Mouse (Mus musculus) forebrain, embryonic 16.5 days (tissue): ENCODE measurements around the gene Farp1. TPM values are rescaled to one million over a fixed set of nuclear protein-coding genes. Genes with fewer than 3 reads are reported as not detected.

Source experiments
- ATAC-seq: fragments of 200-750 bp; cut with Nextera tagmentation; 2 replicates; pipeline ENCODE4 v1.8.0; 2017; ENCODE audit warnings: mild to moderate bottlenecking, moderate library complexity
- H3K27ac ChIP-seq: fragments of 300-500 bp; sonication (generic); 2 replicates; pipeline ENCODE4 v1.5.1; 2014; ENCODE audit warnings: low read length, control low read depth
- H3K27me3 ChIP-seq: fragments of 300-500 bp; sonication (generic); replicated peaks from 2 replicates; pipeline ENCODE4 v1.6.1; 2014; ENCODE audit warnings: low read length; ENCODE audit not compliant: control insufficient read depth, insufficient read depth
- H3K36me3 ChIP-seq: fragments of 300-500 bp; sonication (generic); 2 replicates; pipeline ENCODE4 v1.6.1; 2014; ENCODE audit not compliant: control insufficient read depth, insufficient read depth
- H3K4me1 ChIP-seq: fragments of 300-500 bp; sonication (generic); replicated peaks from 2 replicates; pipeline ENCODE4 v1.6.1; 2014; ENCODE audit warnings: low read length; ENCODE audit not compliant: control insufficient read depth, insufficient read depth
- H3K4me2 ChIP-seq: fragments of 300-500 bp; sonication (generic); 2 replicates; pipeline ENCODE4 v1.6.1; 2014; ENCODE audit warnings: mild to moderate bottlenecking, low read length, control low read depth
- H3K4me3 ChIP-seq: fragments of 300-500 bp; sonication (generic); replicated peaks from 2 replicates; pipeline ENCODE4 v1.5.1; 2014; ENCODE audit warnings: mild to moderate bottlenecking, low read length, control low read depth
- H3K9ac ChIP-seq: fragments of 300-500 bp; sonication (generic); replicated peaks from 2 replicates; pipeline ENCODE4 v1.6.1; 2014; ENCODE audit warnings: low read depth, low read length, control low read depth
- H3K9me3 ChIP-seq: fragments of 300-500 bp; sonication (generic); 2 replicates; pipeline ENCODE4 v1.6.1; 2016; ENCODE audit warnings: low read length; ENCODE audit not compliant: control insufficient read depth
- WGBS: fragments of 180-500 bp; shearing (Covaris S2); extraction: QIAGEN DNeasy Blood & Tissue Kit; methylation state at CpG from one replicate; pipeline ENCODE4 v1.1.7; 2014; 5-methylcytosine and 5-hydroxymethylcytosine counted together
- polyA plus RNA-seq: library from polyadenylated mRNA; unstranded; fragments of >200 nt; fragmentation: Nextera tagmentation; extraction: Ambion mirVana; gene quantifications from 2 replicates; pipeline ENCODE4 v1.2.1, GENCODE M21; 2015

Gene Farp1
- polyA plus RNA-seq, 1 experiment from 2014 or later: 43.6 TPM

GRCm38 (mm10) chr14:121097640-121098435 lies 62.8 kb downstream of the Farp1 start:
- no peak overlapping the region for H3K4me3 ChIP-seq
- peaks cover 5% of the 10 kb centered on the region for H3K4me1 ChIP-seq
- H3K27me3 ChIP-seq: no peaks in the 10 kb centered on the region
- no peak for ATAC-seq
- 90% methylated on average over 12 of the region's 12 CpGs for WGBS
- H3K36me3 ChIP-seq: no peaks in the 10 kb centered on the region
- H3K9me3 ChIP-seq: no peaks in the 10 kb centered on the region
- H3K4me2 ChIP-seq: no peak overlapping the region
- no peak overlapping the region for H3K9ac ChIP-seq
- no peak overlapping the region for H3K27ac ChIP-seq

GRCm38 (mm10) chr14:121099120-121099519 lies 64.1 kb downstream of the Farp1 start:
- Histone ChIP-seq H3K27me3 (no peaks in the 10 kb centered on the region), H3K27ac (no peak overlapping the region), H3K4me3 (no peak overlapping the region), H3K9me3 (no peaks in the 10 kb centered on the region), H3K4me1 (peaks cover 10% of the 10 kb centered on the region), H3K9ac (no peak overlapping the region), H3K36me3 (no peaks in the 10 kb centered on the region), H3K4me2 (no peak overlapping the region)
- ATAC-seq: no peak
- WGBS: 88% methylated on average over 8 of the region's 8 CpGs

GRCm38 (mm10) chr14:121099876-121100275 lies 64.9 kb downstream of the Farp1 start:
- Histone ChIP-seq H3K4me2 (no peak overlapping the region), H3K27me3 (no peaks in the 10 kb centered on the region), H3K4me3 (no peak overlapping the region), H3K36me3 (no peaks in the 10 kb centered on the region), H3K4me1 (peaks cover 10% of the 10 kb centered on the region), H3K9ac (no peak overlapping the region), H3K27ac (no peak overlapping the region), H3K9me3 (no peaks in the 10 kb centered on the region)
- no peak for ATAC-seq
- 73% methylated on average over 2 of the region's 2 CpGs for WGBS

GRCm38 (mm10) chr14:121100829-121101228 lies 65.8 kb downstream of the Farp1 start:
- H3K27ac ChIP-seq: no peak overlapping the region
- no peak overlapping the region for H3K9ac ChIP-seq
- H3K4me3 ChIP-seq: no peak overlapping the region
- 45% methylated on average over 2 of the region's 2 CpGs for WGBS
- H3K4me2 ChIP-seq: no peak overlapping the region
- no peak for ATAC-seq
- no peaks in the 10 kb centered on the region for H3K27me3 ChIP-seq
- peaks cover 10% of the 10 kb centered on the region for H3K4me1 ChIP-seq
- H3K9me3 ChIP-seq: no peaks in the 10 kb centered on the region
- H3K36me3 ChIP-seq: no peaks in the 10 kb centered on the region

- no peaks in the 10 kb centered on the region for H3K36me3 ChIP-seq
- H3K4me1 ChIP-seq: peaks cover 10% of the 10 kb centered on the region
- H3K9me3 ChIP-seq: no peaks in the 10 kb centered on the region
- no peak overlapping the region for H3K4me2 ChIP-seq
- no peak overlapping the region for H3K4me3 ChIP-seq
- 93% methylated on average over 5 of the region's 5 CpGs for WGBS
- H3K27me3 ChIP-seq: no peaks in the 10 kb centered on the region
- ATAC-seq: no peak
- no peak overlapping the region for H3K27ac ChIP-seq
- no peak overlapping the region for H3K9ac ChIP-seq
These were observed 66.5 kb downstream of the Farp1 start for GRCm38 (mm10) chr14:121101531-121101930.

- Histone ChIP-seq H3K4me3 (no peak overlapping the region), H3K9me3 (no peaks in the 10 kb centered on the region), H3K27me3 (no peaks in the 10 kb centered on the region), H3K9ac (no peak overlapping the region), H3K27ac (no peak overlapping the region), H3K4me2 (no peak overlapping the region), H3K4me1 (peaks cover 10% of the 10 kb centered on the region), H3K36me3 (no peaks in the 10 kb centered on the region)
- WGBS: 92% methylated on average over 5 of the region's 5 CpGs
- no peak for ATAC-seq
These were observed 67.6 kb downstream of the Farp1 start for GRCm38 (mm10) chr14:121102599-121102998.

GRCm38 (mm10) chr14:121103459-121103858 lies 68.5 kb downstream of the Farp1 start:
- Histone ChIP-seq H3K4me2 (no peak overlapping the region), H3K4me1 (peaks cover 18% of the 10 kb centered on the region), H3K27ac (no peak overlapping the region; the same call in 1 of the 2 replicates), H3K27me3 (no peaks in the 10 kb centered on the region), H3K36me3 (no peaks in the 10 kb centered on the region), H3K4me3 (no peak overlapping the region), H3K9ac (no peak overlapping the region), H3K9me3 (no peaks in the 10 kb centered on the region)
- no peak for ATAC-seq
- 45% methylated on average over 9 of the region's 9 CpGs for WGBS

GRCm38 (mm10) chr14:121104760-121105329 lies 69.8 kb downstream of the Farp1 start:
- Histone ChIP-seq H3K27ac (no peak overlapping the region), H3K27me3 (no peaks in the 10 kb centered on the region), H3K4me3 (no peak overlapping the region), H3K9ac (no peak overlapping the region), H3K4me2 (no peak overlapping the region), H3K4me1 (peaks cover 26% of the 10 kb centered on the region), H3K9me3 (no peaks in the 10 kb centered on the region), H3K36me3 (no peaks in the 10 kb centered on the region)
- ATAC-seq: no peak
- 82% methylated on average over 7 of the region's 7 CpGs for WGBS

GRCm38 (mm10) chr14:121106906-121107305 lies 71.9 kb downstream of the Farp1 start:
- WGBS: 56% methylated on average over 4 of the region's 4 CpGs
- no peak overlapping the region for H3K4me3 ChIP-seq
- H3K27ac ChIP-seq: no peak overlapping the region
- no peaks in the 10 kb centered on the region for H3K27me3 ChIP-seq
- no peaks in the 10 kb centered on the region for H3K36me3 ChIP-seq
- no peak overlapping the region for H3K4me2 ChIP-seq
- H3K4me1 ChIP-seq: peaks cover 21% of the 10 kb centered on the region
- no peaks in the 10 kb centered on the region for H3K9me3 ChIP-seq
- ATAC-seq: no peak
- no peak overlapping the region for H3K9ac ChIP-seq
